Mouse (Mus musculus): ENCODE measurements at regions not wholly inside any gene's neighbourhood (a gene's known extent, or its start where the extent isn't known, plus 50 kb on each side); places are given as distances from the start of the nearest gene placed in this dataset.

DNA sequence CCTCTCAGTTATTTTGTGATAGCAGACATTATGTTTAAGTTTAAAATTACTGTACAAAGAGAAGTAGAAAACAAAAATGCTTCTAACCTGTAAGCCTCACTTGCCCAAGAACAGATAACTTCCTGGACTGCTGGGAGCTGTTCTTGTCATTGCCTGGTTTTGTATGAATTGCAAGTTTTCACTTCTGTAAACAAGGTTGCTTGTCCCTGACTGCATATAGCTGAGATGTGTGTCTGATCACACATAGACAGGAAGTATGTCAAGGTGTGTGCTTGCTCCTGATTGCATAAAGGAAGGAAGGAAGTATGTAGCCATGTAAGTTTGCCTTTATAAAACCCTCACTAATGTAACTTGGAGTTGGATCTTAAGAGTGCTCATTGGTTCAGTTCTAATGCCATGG, 118.5 kb upstream of the Xrcc4 start:
- TF ChIP-seq CTCF (IDR thresholded peaks at IDR 0.05; ENCODE audit: low read depth, low read length): no peak
- no peak for TF ChIP-seq EP300 (IDR thresholded peaks at IDR 0.05; ENCODE audit: insufficient read depth, low read depth, low read length)
